Mouse (Mus musculus) embryonic facial prominence, embryonic 14.5 days (tissue): ENCODE measurements at regions not wholly inside any gene's neighbourhood (a gene's known extent, or its start where the extent isn't known, plus 50 kb on each side); places are given as distances from the start of the nearest gene placed in this dataset.

ENCODE experiments used
- ATAC-seq: fragments of 200-750 bp; cut with Nextera tagmentation; 2 replicates; pipeline ENCODE4 v1.8.0; 2017; ENCODE audit warnings: low read depth, moderate number of reproducible peaks, moderate TSS enrichment
- DNase-seq: peaks from one replicate; pipeline ENCODE4 v3.0.0-alpha.2; 2015; ENCODE audit warnings: low spot score
- H3K27ac ChIP-seq: fragments of 300-500 bp; sonication (generic); replicated peaks from 2 replicates; pipeline ENCODE4 v1.5.1; 2014; ENCODE audit warnings: low read depth, mild to moderate bottlenecking, low read length, moderate library complexity
- H3K27me3 ChIP-seq: fragments of 300-500 bp; sonication (generic); replicated peaks from 2 replicates; pipeline ENCODE4 v1.6.1; 2014; ENCODE audit warnings: low read length; ENCODE audit not compliant: control insufficient read depth, insufficient read depth
- H3K36me3 ChIP-seq: fragments of 300-500 bp; sonication (generic); 2 replicates; pipeline ENCODE4 v1.6.1; 2014; ENCODE audit warnings: low read length, mixed read lengths; ENCODE audit not compliant: control insufficient read depth, insufficient read depth
- H3K4me1 ChIP-seq: fragments of 300-500 bp; sonication (generic); 2 replicates; pipeline ENCODE4 v1.6.1; 2014; ENCODE audit warnings: antibody characterized with exemption, low read length; ENCODE audit not compliant: control insufficient read depth, insufficient read depth
- H3K4me2 ChIP-seq: fragments of 300-500 bp; sonication (generic); 2 replicates; pipeline ENCODE4 v1.6.1; 2014; ENCODE audit warnings: low read depth, mild to moderate bottlenecking, low read length, moderate library complexity, mixed read lengths
- H3K4me3 ChIP-seq: fragments of 300-500 bp; sonication (generic); 2 replicates; pipeline ENCODE4 v1.5.1; 2014; ENCODE audit warnings: low read depth, mild to moderate bottlenecking, low read length
- H3K9ac ChIP-seq: fragments of 300-500 bp; sonication (generic); 2 replicates; pipeline ENCODE4 v1.6.1; 2014; ENCODE audit warnings: low read depth, mild to moderate bottlenecking, low read length, moderate library complexity, mixed read lengths
- H3K9me3 ChIP-seq: fragments of 300-500 bp; sonication (generic); 2 replicates; pipeline ENCODE4 v1.6.1; 2016; ENCODE audit warnings: low read length; ENCODE audit not compliant: control insufficient read depth
- WGBS: fragments of 180-500 bp; shearing (Covaris S2); extraction: QIAGEN DNeasy Blood & Tissue Kit; methylation state at CpG from one replicate; pipeline ENCODE4 v1.1.7; 2014; 5-methylcytosine and 5-hydroxymethylcytosine counted together

GRCm38 (mm10) chrX:58244544-58244943 lies 222.0 kb downstream of the Zic3 start:
- H3K4me1 ChIP-seq = no peaks in the 10 kb centered on the region
- H3K27me3 ChIP-seq = no peaks in the 10 kb centered on the region
- H3K9ac ChIP-seq = no peak overlapping the region
- WGBS = 59% methylated on average over 2 of the region's 2 CpGs
- DNase-seq = peak; percentile 46
- H3K36me3 ChIP-seq = no peaks in the 10 kb centered on the region
- no peak overlapping the region for H3K27ac ChIP-seq
- H3K4me3 ChIP-seq = no peak overlapping the region
- H3K9me3 ChIP-seq = no peaks in the 10 kb centered on the region
- ATAC-seq = no peak
- no peak overlapping the region for H3K4me2 ChIP-seq

GRCm38 (mm10) chrX:58256043-58256442 lies 233.5 kb downstream of the Zic3 start:
- Histone ChIP-seq H3K36me3 (no peaks in the 10 kb centered on the region), H3K27ac (no peak overlapping the region), H3K4me2 (no peak overlapping the region), H3K9me3 (no peaks in the 10 kb centered on the region), H3K27me3 (no peaks in the 10 kb centered on the region), H3K4me1 (no peaks in the 10 kb centered on the region), H3K4me3 (no peak overlapping the region), H3K9ac (no peak overlapping the region)
- DNase-seq = peak; percentile 4
- 60% methylated on average over 8 of the region's 8 CpGs for WGBS
- no peak for ATAC-seq

- Histone ChIP-seq H3K27me3 (no peaks in the 10 kb centered on the region), H3K36me3 (no peaks in the 10 kb centered on the region), H3K4me1 (no peaks in the 10 kb centered on the region), H3K4me3 (no peak overlapping the region), H3K4me2 (no peak overlapping the region), H3K27ac (no peak overlapping the region), H3K9ac (no peak overlapping the region), H3K9me3 (no peaks in the 10 kb centered on the region)
- ATAC-seq (no peak), DNase-seq (no peak)
- 81% methylated on average over 2 of the region's 2 CpGs for WGBS
Observed at GRCm38 (mm10) chrX:58282903-58283302, 260.4 kb downstream of the Zic3 start.

- Histone ChIP-seq H3K9ac (no peak overlapping the region), H3K36me3 (no peaks in the 10 kb centered on the region), H3K27ac (no peak overlapping the region), H3K9me3 (no peaks in the 10 kb centered on the region), H3K4me3 (no peak overlapping the region), H3K4me1 (no peaks in the 10 kb centered on the region), H3K4me2 (no peak overlapping the region), H3K27me3 (no peaks in the 10 kb centered on the region)
- DNase-seq = no peak
- no peak for ATAC-seq
Observed at GRCm38 (mm10) chrX:58322832-58323231, 300.3 kb downstream of the Zic3 start.

- WGBS = 75% methylated on average over 5 of the region's 5 CpGs
- ATAC-seq = no peak
- Histone ChIP-seq H3K4me2 (no peak overlapping the region), H3K27ac (no peak overlapping the region), H3K36me3 (no peaks in the 10 kb centered on the region), H3K9ac (no peak overlapping the region), H3K4me3 (no peak overlapping the region), H3K4me1 (no peaks in the 10 kb centered on the region), H3K27me3 (no peaks in the 10 kb centered on the region), H3K9me3 (no peaks in the 10 kb centered on the region)
- no peak for DNase-seq
Observed at GRCm38 (mm10) chrX:58351606-58352005, 329.1 kb downstream of the Zic3 start.

- Histone ChIP-seq H3K9ac (no peak overlapping the region), H3K27me3 (no peaks in the 10 kb centered on the region), H3K4me2 (no peak overlapping the region), H3K27ac (no peak overlapping the region), H3K36me3 (no peaks in the 10 kb centered on the region), H3K4me3 (no peak overlapping the region), H3K4me1 (no peaks in the 10 kb centered on the region), H3K9me3 (no peaks in the 10 kb centered on the region)
- DNase-seq (peak; percentile 4), ATAC-seq (no peak)
- 54% methylated on average over 3 of the region's 3 CpGs for WGBS
Observed at GRCm38 (mm10) chrX:58377926-58378325, 355.4 kb downstream of the Zic3 start.
